Mouse (Mus musculus) gastrocnemius, adult 2 months (tissue): ENCODE data around the gene Smtnl2. TPM values are rescaled to one million over a fixed set of nuclear protein-coding genes. Genes with fewer than 3 reads are reported as not detected.
"Not testable (repeated sequence)": the region's sequence is repeated elsewhere in the genome, so short reads cannot be mapped to it uniquely, and the experiment has no call there.

Experiments
- DNase-seq: peaks from one replicate; pipeline ENCODE4 v3.0.0; 2022
- H3K27ac ChIP-seq: fragments of 200-600 bp; 2 replicates; pipeline ENCODE4 v1.8.1; 2022; ENCODE audit warnings: mild to moderate bottlenecking
- H3K4me3 ChIP-seq: fragments of 200-600 bp; 2 replicates; pipeline ENCODE4 v1.8.1; 2022; ENCODE audit warnings: mild to moderate bottlenecking, moderate library complexity
- CTCF ChIP-seq: fragments of 200-600 bp; IDR thresholded peaks from 2 replicates; pipeline ENCODE4 v1.8.1; 2022; ENCODE audit warnings: antibody characterized with exemption, mild to moderate bottlenecking, moderate library complexity
- intact Hi-C: fragments of 180-260 bp; cut with DNase I; formaldehyde crosslinking; loops from one replicate; pipeline ENCODE4 v1.15.1; 2025
- total RNA-seq, 2 experiments: library from RNA; stranded (reverse); gene quantifications; 2 replicates each; pipeline ENCODE4 v1.2.3; 2021

Smtnl2 gene
- total RNA-seq, 2 experiments from 2014 or later: 238 to 342 TPM

- intact Hi-C loops: no loop called here
- no peak for TF ChIP-seq CTCF
- no peak overlapping the region for H3K4me3 ChIP-seq
These were observed 25.5 kb upstream of the Smtnl2 start for GRCm38 (mm10) chr11:72436756-72437650.

GRCm38 (mm10) chr11:72436271-72436670 is 24.8 kb upstream of the Smtnl2 start:
- TF ChIP-seq CTCF: no peak
- DNase-seq: peak; percentile 83
- intact Hi-C loops: no loop called here
- Histone ChIP-seq H3K4me3 (no peak overlapping the region), H3K27ac (peak overlapping the region; percentile 5; the same call in 1 of the 2 replicates)

More at GRCm38 (mm10) chr11:72436756-72437650, 25.5 kb upstream of the Smtnl2 start:
- peak; percentile 72 for DNase-seq
- H3K27ac ChIP-seq: 0 out of 2 replicates have a peak overlapping the region, but pooled peaks have one; percentile 24

- peak; percentile 58 for DNase-seq
- H3K27ac ChIP-seq: peak overlapping the region; percentile 68
- H3K4me3 ChIP-seq: no peak overlapping the region
- intact Hi-C loops: no loop called here
- no peak for TF ChIP-seq CTCF
These were observed 24.2 kb upstream of the Smtnl2 start for GRCm38 (mm10) chr11:72435694-72436045.

- no peak for DNase-seq
- H3K27ac ChIP-seq: peak within 1 kb of the TSS; percentile 68
- no peak within 1 kb of the TSS for H3K4me3 ChIP-seq
- intact Hi-C loops: loop anchor here (5.0 kb wide), 1 partner anchor 127 kb away; no protein-coding TSS in a partner anchor
- TF ChIP-seq CTCF: no peak
These were observed 23.6 kb upstream of the Smtnl2 start, which contains the start of gene Ggt6 for GRCm38 (mm10) chr11:72434963-72435693. TSS of gene Ggt6 (plus strand) at chr11:72435526.

- H3K4me3 ChIP-seq, H3K27ac ChIP-seq: not testable (repeated sequence)
- DNase-seq: peak; percentile 15
- intact Hi-C loops: loop anchor here (2.0 to 5.0 kb wide), 2 partner anchors 132 to 206 kb away; no protein-coding TSS in a partner anchor
These were observed 19.0 kb upstream of the Smtnl2 start for GRCm38 (mm10) chr11:72430311-72431068.

GRCm38 (mm10) chr11:72429288-72429690 is 17.8 kb upstream of the Smtnl2 start:
- peak overlapping the region; percentile 69 for H3K4me3 ChIP-seq
- DNase-seq: peak; percentile 81
- intact Hi-C loops: loop anchor here (1.0 kb wide), 1 partner anchor 86 kb away; no protein-coding TSS in a partner anchor
- peak; percentile 93; the same call in 1 of the 2 replicates for TF ChIP-seq CTCF
- peak overlapping the region; percentile 86 for H3K27ac ChIP-seq

- peak; percentile 89 for DNase-seq
- peak; percentile 78 for TF ChIP-seq CTCF
- intact Hi-C loops: loop anchor here (1.0 kb wide), 3 partner anchors 59 to 85 kb away; no protein-coding TSS in a partner anchor
These were observed 17.2 kb upstream of the Smtnl2 start for GRCm38 (mm10) chr11:72428694-72429093.

GRCm38 (mm10) chr11:72426884-72427283 is 15.4 kb upstream of the Smtnl2 start:
- H3K27ac ChIP-seq: peak overlapping the region; percentile 76
- intact Hi-C loops: loop anchor here (2.0 kb wide), 1 partner anchor 16 kb away; the partner anchor contains the start of gene Smtnl2
- TF ChIP-seq CTCF: peak; percentile 74
- H3K4me3 ChIP-seq: no peak overlapping the region
- no peak for DNase-seq

More at GRCm38 (mm10) chr11:72428694-72429093, 17.2 kb upstream of the Smtnl2 start:
- peak overlapping the region; percentile 86; the same call in 1 of the 2 replicates for H3K27ac ChIP-seq
- H3K4me3 ChIP-seq: peak overlapping the region; percentile 69

GRCm38 (mm10) chr11:72425201-72425600 is 13.7 kb upstream of the Smtnl2 start:
- TF ChIP-seq CTCF: no peak
- Histone ChIP-seq H3K27ac (peak overlapping the region; percentile 76), H3K4me3 (no peak overlapping the region)
- no peak for DNase-seq
- intact Hi-C loops: no loop called here

- peak; percentile 15 for DNase-seq
- Histone ChIP-seq H3K27ac (no peak overlapping the region), H3K4me3 (no peak overlapping the region)
- intact Hi-C loops: no loop called here
- no peak for TF ChIP-seq CTCF
These were observed 12.2 kb upstream of the Smtnl2 start for GRCm38 (mm10) chr11:72423686-72424085.

GRCm38 (mm10) chr11:72421518-72422278 is 10.2 kb upstream of the Smtnl2 start:
- intact Hi-C loops: no loop called here
- no peak for TF ChIP-seq CTCF
- DNase-seq: peak; percentile 50
- H3K27ac ChIP-seq: peak overlapping the region; percentile 46
- H3K4me3 ChIP-seq: no peak overlapping the region
